Mouse (Mus musculus) B cell, adult 2 months (primary cell): Measurements from ENCODE around the gene Pnpla7.

ENCODE experiments used
- DNase-seq, 2 experiments: peaks; one replicate each; pipeline ENCODE4 v3.0.0; 2022

The Pnpla7 gene

DNA sequence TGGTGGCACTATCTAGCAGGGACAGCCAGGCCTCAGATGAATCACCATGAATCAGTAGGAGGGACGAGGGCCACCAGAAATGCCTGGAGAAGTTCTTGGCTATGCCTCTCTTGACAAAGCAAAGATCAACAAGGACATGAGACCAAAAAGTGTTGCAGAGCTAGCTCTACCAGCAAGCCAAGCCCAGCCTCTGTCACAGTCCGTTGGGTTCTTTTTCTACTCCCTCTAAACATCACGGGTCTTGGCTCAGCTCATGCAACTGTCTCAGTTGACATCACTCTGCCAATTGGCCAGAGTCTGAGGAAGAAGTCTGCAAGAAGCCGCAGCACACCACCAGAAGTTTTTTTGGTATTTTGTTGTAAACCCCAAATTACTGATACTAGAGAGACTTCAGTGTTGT, 99.7 kb downstream of the Pnpla7 start:
- DNase-seq: no peak

DNA sequence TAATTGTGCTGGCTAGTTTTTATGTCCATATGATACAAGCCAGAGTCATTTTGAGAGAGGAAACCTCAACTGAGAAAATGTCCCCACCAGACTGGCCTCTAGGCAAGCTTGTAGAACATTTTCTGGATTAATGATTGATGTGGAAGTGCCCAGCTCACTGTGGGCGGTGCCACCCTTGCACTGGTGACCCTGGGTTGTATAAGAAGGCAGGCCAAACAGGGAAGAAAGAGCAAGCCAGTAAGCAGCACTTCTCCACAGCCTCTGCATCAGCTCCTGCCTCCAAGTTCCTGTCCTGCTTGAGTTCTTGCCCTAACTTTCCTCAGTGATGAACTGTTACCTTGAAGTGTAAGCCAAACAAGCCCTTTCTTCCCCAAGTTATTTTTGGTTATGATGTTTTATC, 103.1 kb downstream of the Pnpla7 start:
- DNase-seq: no peak

DNA sequence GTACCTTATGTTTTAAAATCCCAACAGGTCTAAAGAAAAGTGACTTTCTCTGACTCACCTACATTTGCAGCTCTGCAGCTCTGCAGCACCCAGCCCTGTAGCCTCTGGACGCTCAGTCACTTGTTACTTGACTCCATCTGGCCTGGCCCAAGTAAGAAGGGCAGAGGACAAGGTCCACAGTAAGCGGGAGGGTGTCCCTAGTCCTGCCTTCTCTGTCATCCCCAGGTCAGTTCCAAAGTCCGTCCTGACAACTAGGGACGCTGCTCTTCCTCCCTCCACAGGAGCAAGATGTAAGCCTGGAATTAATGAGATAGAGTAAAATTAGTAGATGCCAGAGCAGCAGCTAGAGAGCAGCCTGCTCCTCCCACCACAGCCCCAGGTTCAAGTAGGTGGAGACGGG, 104.2 kb downstream of the Pnpla7 start, which contains the start of gene Entpd8:
Entpd8 (plus strand) TSS at position 229 of the 400 bp plus-strand sequence.
- no peak for DNase-seq

DNA sequence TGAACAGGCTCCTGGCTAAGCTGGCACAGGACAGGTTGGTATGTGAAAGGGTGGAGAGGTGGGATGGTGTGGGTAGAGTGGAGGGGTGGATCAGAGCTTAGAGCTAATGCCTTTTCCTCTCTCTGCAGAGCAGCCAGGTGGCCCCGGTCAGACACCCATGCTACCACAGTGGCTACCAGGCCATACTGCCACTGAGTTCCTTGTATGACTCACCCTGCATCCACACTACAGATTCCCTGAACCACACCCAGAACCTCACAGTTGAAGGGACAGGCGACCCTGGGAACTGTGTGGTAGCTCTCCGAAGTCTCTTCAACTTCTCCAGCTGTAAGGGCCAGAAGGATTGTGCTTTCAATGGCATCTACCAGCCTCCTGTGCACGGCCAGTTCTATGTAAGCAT, 107.9 kb downstream of the Pnpla7 start:
- no peak for DNase-seq

DNA sequence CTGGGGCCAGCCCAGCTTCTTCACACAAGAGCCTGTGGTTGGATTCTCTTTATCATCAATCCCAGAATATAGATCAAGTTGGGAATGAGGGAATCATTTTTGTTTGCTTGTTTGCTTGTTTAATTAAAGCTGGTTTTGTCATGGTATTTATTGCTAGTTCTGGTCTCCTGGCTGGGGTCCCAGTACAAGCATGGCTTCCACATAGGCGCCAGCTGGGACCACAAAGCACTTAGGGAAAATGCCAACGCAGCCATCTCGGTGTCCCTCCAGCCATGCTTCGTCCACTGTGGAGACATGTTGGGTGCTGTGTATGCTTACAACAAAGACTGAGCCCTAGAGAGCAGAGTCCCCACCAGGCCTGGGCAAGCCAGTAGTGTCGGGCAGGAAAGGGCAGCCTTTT, 109.7 kb downstream of the Pnpla7 start:
- DNase-seq: no peak

DNA sequence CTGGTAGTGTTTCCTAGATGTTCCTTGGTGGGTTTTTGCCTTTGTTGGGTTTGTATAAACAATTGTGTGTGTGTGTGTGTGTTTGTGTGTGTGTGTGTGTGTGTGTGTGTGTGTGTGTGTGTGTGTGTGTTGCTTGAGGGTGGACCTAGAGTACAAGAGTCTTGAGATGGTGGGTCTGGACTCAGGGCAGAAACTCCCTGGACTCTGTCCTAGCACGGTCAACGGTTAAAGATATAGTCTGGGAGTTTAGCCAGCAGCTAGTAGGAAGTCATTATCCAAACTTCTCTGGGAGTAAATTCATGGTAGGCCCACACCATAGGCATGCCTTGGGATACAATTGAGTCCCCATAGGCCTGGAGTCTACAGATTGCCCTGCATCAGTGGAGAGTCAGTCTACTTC, 112.0 kb downstream of the Pnpla7 start:
- DNase-seq: no peak

DNA sequence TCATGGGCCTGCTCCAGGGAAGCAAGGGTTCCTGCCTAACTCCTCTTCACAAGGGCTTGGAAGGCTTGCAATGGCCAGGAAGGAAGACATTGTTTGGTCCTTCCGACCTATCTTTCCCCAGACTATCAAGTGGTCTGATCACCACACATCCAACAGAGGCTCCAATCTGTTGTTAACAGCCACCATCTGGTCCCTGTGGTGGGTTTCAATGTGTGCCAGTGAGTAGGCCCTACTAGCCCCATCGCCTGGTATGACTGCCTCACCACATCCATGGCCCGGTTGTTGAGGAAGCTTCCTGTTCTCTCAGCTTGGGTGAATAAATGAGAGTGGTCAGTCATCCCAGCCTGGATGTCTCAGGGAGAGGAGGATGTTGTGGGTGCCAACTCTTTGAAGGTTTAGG, 112.8 kb downstream of the Pnpla7 start:
- no peak for DNase-seq

DNA sequence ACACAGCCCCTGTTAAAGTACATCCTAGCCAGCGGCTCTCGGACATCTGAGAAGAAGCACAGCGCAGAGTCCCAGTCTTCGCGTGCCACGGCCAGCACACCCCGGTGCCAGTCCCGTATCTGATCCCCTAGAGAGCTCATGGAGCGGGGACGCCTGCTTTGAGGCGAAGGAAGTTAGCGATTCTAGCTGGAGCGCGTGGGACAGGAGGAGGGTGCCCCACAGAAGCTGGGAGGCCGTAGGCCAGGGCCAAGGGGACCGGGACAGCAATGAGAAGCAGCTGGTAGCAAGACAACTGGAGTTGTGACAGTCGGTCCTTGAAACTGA, 118.9 kb downstream of the Pnpla7 start:
- DNase-seq: no peak

DNA sequence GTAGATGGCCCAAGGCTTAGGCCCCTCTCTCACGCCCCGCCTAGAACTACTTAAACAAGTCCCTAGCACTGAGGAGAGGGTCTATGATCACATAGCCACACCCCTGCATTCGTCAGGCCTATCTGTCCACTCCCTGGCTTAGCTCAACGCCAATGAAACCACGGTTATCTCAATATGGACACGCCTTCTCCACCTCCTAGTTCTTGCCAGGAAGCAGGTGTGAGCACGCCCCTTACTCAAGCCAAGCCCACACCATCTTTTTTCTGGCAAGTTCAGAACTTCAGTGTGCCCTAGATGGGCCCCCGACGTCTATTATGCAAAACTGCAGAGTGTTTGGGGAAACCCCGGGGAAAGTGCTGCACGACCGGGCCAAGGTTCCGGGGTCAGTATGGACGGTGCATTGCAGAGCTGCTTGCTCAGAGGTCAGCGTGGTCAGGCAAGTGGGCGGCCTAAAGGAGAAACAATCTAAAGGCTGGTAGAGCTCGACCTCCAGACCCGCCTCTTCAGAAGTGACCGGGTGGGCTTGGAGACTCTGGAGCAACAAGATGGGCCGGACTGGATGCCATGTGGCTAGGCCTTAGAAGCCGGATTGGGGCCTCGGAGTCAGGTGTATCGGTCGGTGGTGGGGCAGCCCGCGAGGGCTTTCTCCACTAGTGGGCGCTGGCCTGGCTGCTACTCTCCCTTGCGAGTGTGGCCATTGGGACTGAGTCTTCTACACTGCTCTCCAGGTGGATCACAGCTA, 119.4 kb downstream of the Pnpla7 start, which contains the start of gene Noxa1:
Noxa1 (minus strand) TSS at position 41 of the 742 bp plus-strand sequence.
- DNase-seq: no peak

DNA sequence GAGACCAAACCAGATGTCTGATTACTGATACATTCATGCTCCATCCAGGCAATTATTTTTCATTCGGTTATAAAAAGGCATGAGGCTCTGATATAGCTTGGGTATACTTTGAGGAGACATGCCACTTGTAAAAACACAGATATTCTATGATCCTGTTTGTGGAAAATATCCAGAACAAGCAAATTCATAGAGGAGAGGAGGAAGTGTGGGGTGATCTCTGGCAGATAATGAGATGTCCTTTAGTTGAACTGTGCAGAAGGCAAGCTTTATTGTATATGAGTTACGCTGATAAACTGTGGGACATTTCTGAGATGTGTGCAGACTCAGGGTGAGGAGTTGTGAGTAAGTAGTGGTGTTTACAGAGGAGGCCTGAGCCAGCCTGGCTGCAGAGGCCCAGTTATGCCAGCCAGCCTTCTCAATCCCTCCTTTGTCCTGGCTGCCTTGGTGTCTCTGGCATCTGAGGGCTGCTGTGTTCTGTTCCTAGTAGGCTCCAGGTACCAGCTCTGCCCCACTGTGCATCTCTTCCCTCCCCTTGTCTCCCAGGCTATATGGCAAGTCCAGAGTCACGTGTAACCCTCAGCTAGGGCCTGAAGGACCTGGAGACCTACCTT, 122.3 kb downstream of the Pnpla7 start:
- DNase-seq: no peak

DNA sequence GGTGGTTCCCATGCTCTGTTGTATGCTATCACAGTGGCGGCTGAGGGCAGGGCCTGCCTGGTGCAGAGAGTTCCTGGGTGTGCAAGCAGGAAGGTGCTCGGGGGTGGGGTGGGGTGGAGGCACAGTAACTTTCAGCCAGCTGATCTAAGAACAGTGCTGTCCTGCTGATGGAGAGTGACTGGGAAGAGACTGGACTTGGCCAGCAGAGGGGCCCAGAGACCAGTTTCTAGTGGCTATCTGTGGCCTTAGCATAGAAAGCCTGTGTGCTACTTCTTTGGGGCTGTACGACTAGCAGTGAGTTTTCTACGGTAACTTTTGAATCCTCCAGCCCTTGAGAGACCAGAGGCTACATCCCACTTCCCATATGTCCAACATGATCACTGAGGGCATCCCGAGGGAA, 123.1 kb downstream of the Pnpla7 start:
- no peak for DNase-seq

DNA sequence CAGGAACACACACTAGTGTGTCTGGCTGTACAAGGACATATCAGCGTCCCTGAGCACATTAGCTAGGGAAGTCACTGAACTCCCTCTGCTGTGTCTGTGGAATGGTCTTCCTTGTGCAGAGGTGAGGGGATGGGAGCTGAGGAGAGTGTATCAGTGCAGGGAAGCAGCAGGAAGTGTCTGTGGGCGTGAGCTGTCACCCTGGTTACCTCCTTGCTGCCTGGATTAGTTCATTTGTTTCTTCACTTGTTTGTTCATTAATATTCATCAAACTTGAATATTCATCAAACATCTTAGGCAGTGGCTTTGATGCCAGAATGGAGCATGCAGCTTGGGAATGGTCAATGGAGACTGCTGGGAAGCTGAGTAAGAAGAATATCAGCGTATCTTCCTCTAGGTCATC, 123.9 kb downstream of the Pnpla7 start:
- no peak for DNase-seq
